Mouse (Mus musculus) liver, embryonic 14.5 days (tissue): ENCODE measurements around the gene Wdr46.

Experiments used
- CTCF ChIP-seq: IDR thresholded peaks from 2 replicates; pipeline ENCODE4 v1.5.1; 2016; ENCODE audit warnings: antibody characterized with exemption, low read depth, control low read depth
- EP300 ChIP-seq: IDR thresholded peaks from 2 replicates; pipeline ENCODE4 v1.6.1; 2016; ENCODE audit warnings: antibody characterized with exemption, low read depth

DNA sequence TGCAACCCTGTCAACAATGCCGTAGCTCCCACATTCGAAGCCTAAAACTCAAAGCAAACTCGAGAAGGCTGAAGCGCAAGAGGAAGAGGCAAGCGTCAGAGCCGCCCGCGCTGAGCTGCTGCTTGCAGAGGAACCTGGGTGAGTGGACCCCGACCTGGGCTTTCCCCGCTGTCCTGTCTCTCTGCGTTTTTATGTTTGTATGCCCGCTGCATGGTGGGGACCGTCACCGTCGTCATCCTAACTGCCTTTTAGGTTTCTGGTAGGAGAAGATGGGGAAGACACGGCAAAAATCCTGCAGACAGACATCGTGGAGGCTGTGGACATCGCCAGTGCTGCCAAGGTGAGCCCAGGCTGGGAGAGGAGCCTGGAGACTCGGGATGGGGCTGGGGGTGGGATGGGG, 921 bp downstream of the Wdr46 start:
- no peak for TF ChIP-seq EP300
- TF ChIP-seq CTCF, result no peak
